ENCODE assay signal across 8 mouse cellular contexts in the genomic region with DNA sequence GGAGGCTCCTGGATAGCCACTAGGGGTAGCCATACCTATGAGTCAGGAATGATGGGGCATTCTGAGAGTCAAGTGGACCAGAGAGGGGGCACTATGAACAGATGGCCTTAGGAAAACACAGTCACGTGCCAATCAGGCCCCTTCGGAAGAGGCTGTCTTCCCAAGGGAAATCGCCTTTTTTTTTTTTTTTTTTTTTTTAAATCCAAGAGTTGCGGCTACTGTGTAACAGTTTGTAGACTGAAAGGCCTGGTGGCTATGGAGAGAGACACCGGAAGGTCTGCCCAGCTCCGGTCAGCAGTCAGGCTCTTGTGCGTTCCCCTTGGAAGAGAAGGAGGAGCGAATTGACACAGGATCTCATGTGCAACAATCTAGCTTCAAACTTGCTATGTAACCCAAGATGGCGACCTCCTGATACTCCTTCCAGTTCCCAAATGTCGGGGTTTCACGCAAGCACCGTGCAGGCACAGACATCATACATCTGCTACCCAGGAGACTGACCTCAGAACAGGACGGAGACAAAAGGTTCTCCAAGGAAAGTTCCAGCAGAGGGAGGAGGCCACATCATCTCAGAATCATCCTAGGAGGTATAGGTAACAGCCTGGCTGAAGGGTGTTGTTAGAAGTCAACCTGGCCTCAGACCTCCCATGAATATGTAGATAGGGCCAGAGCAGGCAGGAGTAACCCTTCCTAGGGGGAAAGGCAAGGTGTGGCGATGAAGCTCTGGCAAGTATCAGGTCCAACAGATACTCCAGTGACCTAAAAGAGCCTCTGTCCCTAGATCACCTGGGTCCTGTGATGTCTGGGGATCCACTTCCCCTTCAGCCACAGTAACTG. TPM values are rescaled to one million over a fixed set of nuclear protein-coding genes. Genes with fewer than 3 reads are reported as not detected.
DNase-seq lines count a peak whose midpoint lies in the region; ATAC-seq and TF ChIP-seq lines count a peak whose summit lies in the region.

No protein-coding gene starts in this region.

- H3K4me2 ChIP-seq in limb, embryonic 15.5 days, result peak overlapping the region; percentile 93

- H3K9me3 ChIP-seq in limb, embryonic 15.5 days, result no peaks in the 10 kb centered on the region

- H3K36me3 ChIP-seq in thymus, adult 2 months (ENCODE audit: control insufficient read depth, insufficient read depth, low read length), result peaks cover 2% of the 10 kb centered on the region; the same call in 1 of the 2 replicates
- H3K36me3 ChIP-seq in limb, embryonic 15.5 days, result peaks cover 9% of the 10 kb centered on the region

- no peak overlapping the region for H3K27ac ChIP-seq in cerebellum, adult 2 months (ENCODE audit: insufficient read depth, low read length)
- no peak overlapping the region for H3K27ac ChIP-seq in thymus, adult 2 months (ENCODE audit: control insufficient read depth, insufficient read depth, low read length)
- H3K27ac ChIP-seq in limb, embryonic 15.5 days, result peak overlapping the region; percentile 92

- no peaks in the 10 kb centered on the region for H3K27me3 ChIP-seq in cerebellum, adult 2 months (ENCODE audit: control insufficient read depth, insufficient read depth, low read length)
- H3K27me3 ChIP-seq in thymus, adult 2 months (ENCODE audit: control insufficient read depth, insufficient read depth, low read length), result no peaks in the 10 kb centered on the region
- H3K27me3 ChIP-seq in limb, embryonic 15.5 days, result no peaks in the 10 kb centered on the region

- H3K4me1 ChIP-seq in cerebellum, adult 2 months (ENCODE audit: control insufficient read depth, insufficient read depth, low read length), result peaks cover 8% of the 10 kb centered on the region
- H3K4me1 ChIP-seq in thymus, adult 2 months (replicated peaks; ENCODE audit: control insufficient read depth, insufficient read depth, low read length), result peaks cover 30% of the 10 kb centered on the region
- peaks cover 39% of the 10 kb centered on the region for H3K4me1 ChIP-seq in limb, embryonic 15.5 days

- H3K4me3 ChIP-seq in cerebellum, adult 2 months (replicated peaks; ENCODE audit: insufficient read depth, low read depth, low read length), result peak overlapping the region; percentile 67
- peak overlapping the region; percentile 62 for H3K4me3 ChIP-seq in thymus, adult 2 months (ENCODE audit: control insufficient read depth, insufficient read depth, low read length)
- H3K4me3 ChIP-seq in limb, embryonic 15.5 days, result peak overlapping the region; percentile 86

- no peak for DNase-seq in cerebellum, adult 2 months
- no peak for DNase-seq in cerebellum, adult 8-10 months
- DNase-seq in thymus, adult 2 months, result no peak
- no peak for DNase-seq in thymus, postnatal 4 days
- DNase-seq in testis, postnatal 14 days (ENCODE audit: low spot score), result peak; percentile 65
- DNase-seq in right cerebral cortex, adult 2 months (ENCODE audit: low spot score in 2 of 2), result no peak

- ATAC-seq in limb, embryonic 15.5 days (ENCODE audit: insufficient number of reproducible peaks, low FRiP score, low TSS enrichment, low read depth), result no peak
- ATAC-seq in megakaryocyte progenitor cell, adult 5-6 weeks (replicated peaks; ENCODE audit: poor library complexity), result no peak

- 0 out of 2 replicates have a peak overlapping the region, but pooled peaks have one; percentile 62 for H3K9ac ChIP-seq in limb, embryonic 15.5 days

- no peak for TF ChIP-seq POLR2A in cerebellum, adult 2 months (IDR thresholded peaks at IDR 0.05; ENCODE audit: borderline replicate concordance, insufficient read depth, low read length)
- no peak for TF ChIP-seq POLR2A in thymus, adult 2 months (IDR thresholded peaks at IDR 0.05; ENCODE audit: control insufficient read depth, extremely low read depth, insufficient read depth, low read length, poor library complexity)

- TF ChIP-seq CTCF in cerebellum, adult 2 months (IDR thresholded peaks at IDR 0.05; ENCODE audit: borderline replicate concordance, insufficient read depth, low read depth, low read length), result no peak; the same call in 1 of the 2 replicates
- no peak for TF ChIP-seq CTCF in thymus, adult 2 months (IDR thresholded peaks at IDR 0.05; ENCODE audit: borderline replicate concordance, control insufficient read depth, extremely low read depth, insufficient read depth, low read length, poor library complexity)

- WGBS in cerebellum, adult 2 months, result 36% methylated on average over 14 of the region's 14 CpGs
- 78% methylated on average over 14 of the region's 14 CpGs for WGBS in thymus, adult 2 months
- 43% methylated on average over 14 of the region's 14 CpGs for WGBS in limb, embryonic 15.5 days

RNA-seq across cellular contexts. Expression of gene Mxd3, which starts 1.2 kb away (rescaled TPM):
- polyA plus RNA-seq in cerebellum, adult 2 months (2012; rRNA removed), result 0.17 and 0.38 TPM in 2 replicates
- 122 and 153 TPM in 2 replicates for polyA plus RNA-seq in thymus, adult 2 months (2012; rRNA removed)
- polyA plus RNA-seq in limb, embryonic 15.5 days (2015; fragmentation: Nextera tagmentation; extraction: Ambion mirVana), result 43.8 and 46.2 TPM in 2 replicates
- total RNA-seq in megakaryocyte progenitor cell, adult 5-6 weeks (2015), result 4.7 and 6.9 TPM in 2 replicates
- 4.7 and 16.3 TPM in 2 replicates for total RNA-seq in megakaryocyte progenitor cell, adult 5-6 weeks (2017)

RNA-seq across cellular contexts. Expression of gene Rab24, which starts 9.0 kb away (rescaled TPM):
- polyA plus RNA-seq in cerebellum, adult 2 months (2012; rRNA removed), result 146 and 148 TPM in 2 replicates
- 112 and 119 TPM in 2 replicates for polyA plus RNA-seq in thymus, adult 2 months (2012; rRNA removed)
- polyA plus RNA-seq in limb, embryonic 15.5 days (2015; fragmentation: Nextera tagmentation; extraction: Ambion mirVana), result 110 and 119 TPM in 2 replicates
- total RNA-seq in megakaryocyte progenitor cell, adult 5-6 weeks (2015), result 128 and 152 TPM in 2 replicates
- 25.9 and 34.6 TPM in 2 replicates for total RNA-seq in megakaryocyte progenitor cell, adult 5-6 weeks (2017)

RNA-seq across cellular contexts. Expression of gene Prelid1, which starts 10.5 kb away (rescaled TPM):
- polyA plus RNA-seq in cerebellum, adult 2 months (2012; rRNA removed), result 186 and 191 TPM in 2 replicates
- 493 and 534 TPM in 2 replicates for polyA plus RNA-seq in thymus, adult 2 months (2012; rRNA removed)
- 427 and 446 TPM in 2 replicates for polyA plus RNA-seq in limb, embryonic 15.5 days (2015; fragmentation: Nextera tagmentation; extraction: Ambion mirVana)
- total RNA-seq in megakaryocyte progenitor cell, adult 5-6 weeks (2015), result 350 and 360 TPM in 2 replicates
- total RNA-seq in megakaryocyte progenitor cell, adult 5-6 weeks (2017), result 108 and 125 TPM in 2 replicates

RNA-seq across cellular contexts. Expression of gene Lman2, which starts 31.8 kb away (rescaled TPM):
- 65.1 and 66.7 TPM in 2 replicates for polyA plus RNA-seq in cerebellum, adult 2 months (2012; rRNA removed)
- 134 and 139 TPM in 2 replicates for polyA plus RNA-seq in thymus, adult 2 months (2012; rRNA removed)
- 104 and 109 TPM in 2 replicates for polyA plus RNA-seq in limb, embryonic 15.5 days (2015; fragmentation: Nextera tagmentation; extraction: Ambion mirVana)
- 86.8 and 102 TPM in 2 replicates for total RNA-seq in megakaryocyte progenitor cell, adult 5-6 weeks (2015)
- total RNA-seq in megakaryocyte progenitor cell, adult 5-6 weeks (2017), result 126 and 131 TPM in 2 replicates

RNA-seq across cellular contexts. Expression of gene Rgs14, which starts 38.7 kb away (rescaled TPM):
- 0.30 and 0.46 TPM in 2 replicates for polyA plus RNA-seq in cerebellum, adult 2 months (2012; rRNA removed)
- polyA plus RNA-seq in thymus, adult 2 months (2012; rRNA removed), result 179 and 220 TPM in 2 replicates
- polyA plus RNA-seq in limb, embryonic 15.5 days (2015; fragmentation: Nextera tagmentation; extraction: Ambion mirVana), result 1.4 and 2.4 TPM in 2 replicates
- 11.5 and 12.6 TPM in 2 replicates for total RNA-seq in megakaryocyte progenitor cell, adult 5-6 weeks (2015)
- total RNA-seq in megakaryocyte progenitor cell, adult 5-6 weeks (2017), result 9.7 and 17.4 TPM in 2 replicates

Comparison
In these comparisons a context has a peak if more than half of its experiments do, and no peak if none do; other contexts are left out.
1. RNA of gene Mxd3, which starts 1.2 kb away (polyA plus RNA-seq): 122 to 153 TPM in thymus, adult 2 months and 43.8 to 46.2 TPM in limb, embryonic 15.5 days; 0.17 to 0.38 TPM in cerebellum, adult 2 months; every median in the first group is over 10 times any median in the second.
2. Peak in every context shown above with its lines, with median percentiles within 50 percentile points of each other: H3K4me3 ChIP-seq.